Mouse (Mus musculus): ENCODE measurements around the gene Zfp296.
"Not testable (repeated sequence)": the region's sequence is repeated elsewhere in the genome, so short reads cannot be mapped to it uniquely, and the experiment has no call there.

Zfp296 gene

DNA sequence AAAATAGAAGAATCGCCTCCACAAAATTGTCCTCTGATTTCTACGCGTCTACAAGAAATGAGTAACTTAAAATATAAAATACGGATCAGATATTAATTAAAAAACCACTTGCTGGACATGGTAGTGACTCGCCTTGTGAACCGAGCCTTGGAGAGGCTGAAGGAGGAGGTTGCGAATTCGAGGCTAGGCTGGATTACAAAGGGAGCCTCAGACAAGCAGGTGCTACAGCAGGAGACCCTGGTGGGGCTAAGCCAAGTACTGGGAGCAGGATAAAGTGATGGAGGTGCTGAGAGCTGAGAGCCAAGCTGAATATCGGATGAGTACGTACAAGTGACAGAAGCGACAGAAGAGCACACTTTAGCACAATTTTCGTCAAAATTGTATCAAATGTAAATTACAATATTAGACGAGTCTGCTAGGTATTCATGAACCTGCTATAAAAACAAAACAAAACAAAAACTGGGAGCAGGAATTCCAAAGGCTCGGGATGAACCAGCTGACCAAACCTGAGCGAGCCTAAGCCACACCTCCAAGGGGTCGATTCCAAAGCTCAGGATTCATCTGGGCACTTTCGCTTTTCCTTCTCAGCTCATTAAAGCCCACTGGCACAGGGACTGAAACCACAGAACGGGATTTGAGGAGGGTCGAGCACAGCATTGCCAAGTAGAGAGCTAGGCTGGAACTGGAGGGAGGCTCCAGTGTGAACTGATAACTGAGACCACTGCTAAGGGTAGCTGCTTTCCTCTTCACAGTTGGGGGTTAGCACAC is 14.3 kb upstream of the Zfp296 start, which contains the start of gene Ppp1r37:
TSS of gene Ppp1r37 (minus strand) at position 434 of the 768 bp plus-strand sequence.
- DNase-seq, result peak in 1 of 2 experiments; percentile 61

GRCm38 (mm10) chr7:19563884-19564283 is 13.2 kb upstream of the Zfp296 start:
- no peak for DNase-seq

- no peak for DNase-seq
These were observed 12.6 kb upstream of the Zfp296 start for GRCm38 (mm10) chr7:19564455-19564854.

GRCm38 (mm10) chr7:19565803-19566202 is 11.3 kb upstream of the Zfp296 start:
- no peak for DNase-seq

GRCm38 (mm10) chr7:19567426-19567825 is 9.7 kb upstream of the Zfp296 start:
- peak; percentile 75 to 79 for DNase-seq

DNA sequence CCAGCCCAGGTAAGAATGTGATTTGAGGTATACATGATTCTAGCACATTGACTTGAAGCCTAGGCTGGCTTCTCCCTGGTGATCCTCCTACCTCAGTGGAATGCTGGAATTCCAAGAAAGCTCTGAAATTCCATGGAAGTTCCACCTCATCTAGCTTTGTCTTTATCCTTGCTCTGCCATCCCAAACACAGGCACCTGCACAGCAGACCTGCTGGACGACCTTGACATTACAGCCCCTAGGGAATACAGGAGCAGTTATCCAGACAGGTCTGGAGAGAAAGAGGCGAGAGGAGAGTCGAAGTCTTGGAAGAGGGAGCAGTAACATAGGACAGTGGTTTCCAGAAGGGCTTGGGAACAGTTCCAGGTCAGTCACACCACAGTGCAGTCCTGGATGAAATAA is 7.4 kb upstream of the Zfp296 start:
- no peak for DNase-seq

DNA sequence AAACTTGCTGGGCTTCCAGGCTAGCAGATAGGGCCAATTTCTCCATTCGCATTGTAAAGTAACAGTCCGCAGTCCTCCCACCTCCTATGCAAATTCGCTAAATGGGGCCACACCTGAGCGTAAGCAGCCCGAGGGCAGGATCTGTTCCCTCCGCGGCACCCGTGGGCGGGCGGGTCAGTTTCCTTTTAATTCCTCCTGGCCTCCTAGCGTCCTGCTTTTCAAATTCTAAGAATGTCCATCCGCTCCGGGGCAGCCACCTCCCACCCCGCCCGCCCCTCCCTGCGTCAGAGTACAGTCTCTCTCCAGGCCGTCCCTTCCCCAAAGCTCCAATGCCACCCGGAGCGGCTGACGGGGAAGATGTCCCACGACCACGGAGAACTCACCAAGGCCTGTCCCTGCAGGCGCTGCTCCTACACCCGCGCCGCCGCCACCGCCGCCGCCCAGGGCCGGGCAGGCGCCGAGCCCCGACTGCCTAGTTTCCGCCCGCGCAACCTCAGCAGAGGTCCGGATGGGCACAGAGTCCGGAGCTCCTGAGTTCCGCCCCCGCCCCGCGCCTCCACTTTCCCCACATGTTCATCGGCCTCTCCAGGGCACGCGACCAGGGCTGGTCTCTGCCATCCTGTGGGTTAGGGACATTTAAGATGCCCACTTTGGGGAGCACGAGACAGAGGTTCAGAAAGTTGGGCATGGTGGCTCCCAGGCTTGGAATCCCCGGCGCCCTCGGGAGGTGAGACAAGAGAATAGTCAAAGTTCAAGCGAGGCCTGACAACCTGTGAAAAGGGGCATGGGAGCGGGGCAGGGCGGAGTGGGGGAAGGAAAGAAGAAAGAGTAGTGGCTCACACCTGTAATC is 3.9 kb upstream of the Zfp296 start:
- peak; percentile 59 to 75 for DNase-seq

DNA sequence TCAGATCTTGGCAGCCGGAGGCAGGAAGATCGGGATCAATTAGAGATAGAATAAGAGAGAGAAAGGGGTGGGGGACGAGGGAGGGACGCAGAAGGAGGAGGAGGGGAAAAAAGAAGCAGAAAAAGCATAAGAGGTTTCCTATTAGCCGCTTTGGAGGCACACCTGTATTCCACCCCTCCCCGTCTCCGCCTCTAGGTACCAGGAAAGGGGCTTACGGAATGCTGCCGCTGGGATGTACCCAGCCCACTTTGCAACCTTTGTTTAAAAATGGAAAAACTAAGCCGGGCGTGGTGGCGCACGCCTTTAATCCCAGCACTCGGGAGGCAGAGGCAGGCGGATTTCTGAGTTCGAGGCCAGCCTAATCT is 3.3 kb upstream of the Zfp296 start:
- no peak for DNase-seq

DNA sequence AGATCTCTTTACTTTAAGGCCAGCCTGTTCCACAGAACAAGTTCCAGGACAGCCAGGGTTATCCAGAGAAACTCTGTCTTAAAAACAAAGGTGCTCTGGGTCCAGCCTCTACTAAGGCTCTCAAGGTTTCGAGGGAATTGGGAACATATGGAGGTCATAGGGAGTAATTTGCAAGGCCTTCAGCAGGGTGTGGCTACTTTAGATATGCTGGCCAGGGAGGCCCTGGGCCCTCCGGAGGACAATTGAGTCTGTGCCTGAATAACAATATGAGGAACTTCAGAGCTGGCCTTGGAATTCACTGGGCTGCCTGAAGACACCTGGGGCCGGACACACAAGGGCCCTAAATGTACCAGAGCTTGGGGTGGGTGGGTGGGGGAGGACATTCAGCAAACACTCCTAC is 1.5 kb upstream of the Zfp296 start:
- no peak for DNase-seq

DNA sequence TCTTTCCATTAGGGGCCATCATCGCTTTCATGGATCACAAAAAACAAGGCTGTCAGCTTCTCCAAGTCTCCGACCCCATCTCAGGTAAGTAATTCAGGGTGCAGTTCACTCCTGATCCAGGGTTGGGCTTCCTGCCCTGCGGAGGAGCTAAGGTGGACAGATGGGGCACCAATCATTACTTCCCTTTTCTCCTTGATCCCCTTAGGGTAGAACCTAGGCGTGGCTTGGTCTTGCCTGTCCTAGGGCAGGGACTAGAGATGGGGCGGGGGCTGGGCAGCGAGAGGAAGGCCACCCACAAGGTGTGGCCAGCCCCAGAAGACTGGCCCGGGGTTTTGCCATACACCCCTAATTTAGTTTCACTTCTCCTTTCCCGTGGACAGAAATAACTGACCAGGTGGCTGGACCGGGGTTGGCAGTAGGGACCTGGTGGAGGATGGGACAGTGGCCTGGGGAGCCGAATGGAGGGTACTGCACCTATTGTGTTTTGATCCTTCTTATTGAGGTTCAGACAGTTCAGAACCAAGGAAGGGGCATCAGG is 859 bp downstream of the Zfp296 start:
- DNase-seq, result no peak

DNA sequence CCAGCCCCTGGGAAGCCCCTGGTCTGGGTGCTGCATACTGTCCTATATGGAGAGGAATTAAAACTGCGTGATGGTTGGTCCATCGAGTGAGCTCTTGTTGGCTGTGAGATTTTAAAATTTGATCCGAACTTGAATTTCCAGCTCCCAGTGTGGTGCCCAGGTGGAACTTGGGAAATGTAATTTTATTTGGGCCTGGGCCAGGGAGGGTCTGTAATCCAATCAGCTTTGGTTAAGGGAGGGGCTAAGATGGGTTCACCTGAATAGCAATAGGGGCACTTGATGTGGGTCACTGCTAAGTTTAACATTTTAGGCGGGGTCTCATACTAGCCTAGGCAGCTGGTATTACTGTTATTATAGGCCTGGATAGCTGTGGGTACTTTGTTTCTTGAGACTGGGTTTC is 1.3 kb downstream of the Zfp296 start:
- DNase-seq, result no peak

DNA sequence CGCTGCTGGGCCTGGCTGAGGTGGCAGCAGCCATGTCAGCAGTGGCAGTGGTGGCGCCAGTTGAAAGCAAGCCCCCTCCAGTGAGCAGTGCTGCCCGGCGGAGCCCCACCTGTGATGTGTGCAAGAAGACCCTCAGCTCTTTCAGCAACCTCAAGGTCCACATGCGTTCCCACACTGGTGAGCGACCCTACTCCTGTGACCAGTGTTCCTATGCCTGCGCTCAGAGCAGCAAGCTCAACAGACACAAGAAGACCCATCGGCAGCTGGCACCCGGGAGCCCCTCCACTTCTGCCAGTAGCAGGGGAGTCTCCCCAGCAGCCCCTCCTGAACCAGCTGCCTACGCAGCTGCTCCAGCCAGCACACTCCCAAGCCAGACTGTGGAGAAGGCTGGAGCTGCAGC is 2.7 kb downstream of the Zfp296 start:
- no peak for DNase-seq

DNA sequence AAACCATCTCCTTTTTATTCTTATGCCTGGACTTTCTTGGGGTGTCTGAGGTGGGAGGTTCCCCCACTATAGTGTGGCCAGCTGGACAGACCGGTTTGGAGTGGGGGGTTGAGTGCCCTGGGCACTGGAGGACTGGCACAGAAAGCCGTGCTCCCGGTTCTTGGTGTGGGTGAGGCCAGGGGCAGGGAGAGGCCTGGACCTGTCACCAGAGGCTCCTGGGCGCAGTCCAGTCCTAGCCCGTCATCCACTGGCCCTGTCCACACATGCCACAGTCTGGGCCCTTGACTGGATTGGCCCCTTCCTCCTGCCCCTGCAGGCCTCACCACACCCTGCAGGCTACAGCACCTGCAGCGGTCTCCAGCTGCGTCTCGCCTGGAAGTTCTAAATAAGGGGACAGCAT is 3.5 kb downstream of the Zfp296 start:
- no peak for DNase-seq

DNA sequence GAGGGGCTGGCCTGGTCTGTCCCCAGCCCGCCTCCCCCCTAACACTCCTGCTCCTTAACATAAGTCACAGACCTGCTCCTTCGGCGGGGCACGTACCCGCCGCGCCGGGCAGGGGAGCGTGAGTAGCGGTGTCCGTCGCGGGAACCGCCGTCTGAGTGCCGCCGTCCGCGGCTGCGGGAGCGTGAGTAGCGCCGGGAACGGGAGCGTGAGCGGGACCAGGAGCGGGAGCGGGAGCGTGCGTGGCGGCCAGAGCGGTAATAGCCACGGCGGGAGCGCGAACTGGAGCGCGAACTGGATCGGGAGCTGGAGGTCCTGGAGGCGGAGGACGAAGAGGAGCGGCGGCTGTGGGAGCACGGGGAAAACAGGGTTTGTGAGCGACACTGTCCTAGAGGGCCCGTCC is 9.2 kb downstream of the Zfp296 start:
- no peak for DNase-seq

- peak in 1 of 2 experiments; percentile 65 for DNase-seq
These were observed 12.1 kb downstream of the Zfp296 start for GRCm38 (mm10) chr7:19589207-19589606.

DNA sequence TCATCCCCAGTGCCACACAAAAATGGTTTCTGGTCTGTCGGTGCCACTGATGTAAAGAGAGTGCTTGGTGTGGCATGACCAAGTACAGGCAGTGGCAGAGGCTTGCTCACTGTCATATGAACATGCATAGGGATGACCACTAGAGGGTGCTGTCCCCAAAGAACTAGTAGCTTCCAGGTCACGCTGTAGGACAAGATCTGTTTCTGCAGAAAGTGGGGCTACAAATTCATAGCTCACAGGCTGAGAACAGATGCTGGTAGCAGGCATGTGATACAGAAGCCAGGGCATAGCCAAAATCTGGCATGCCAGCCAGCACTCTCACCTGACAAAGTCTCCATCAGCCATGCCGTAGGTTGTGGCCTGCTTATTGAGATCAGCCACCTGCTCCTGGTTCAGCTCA is 12.8 kb downstream of the Zfp296 start:
- peak; percentile 63 to 75 for DNase-seq

DNA sequence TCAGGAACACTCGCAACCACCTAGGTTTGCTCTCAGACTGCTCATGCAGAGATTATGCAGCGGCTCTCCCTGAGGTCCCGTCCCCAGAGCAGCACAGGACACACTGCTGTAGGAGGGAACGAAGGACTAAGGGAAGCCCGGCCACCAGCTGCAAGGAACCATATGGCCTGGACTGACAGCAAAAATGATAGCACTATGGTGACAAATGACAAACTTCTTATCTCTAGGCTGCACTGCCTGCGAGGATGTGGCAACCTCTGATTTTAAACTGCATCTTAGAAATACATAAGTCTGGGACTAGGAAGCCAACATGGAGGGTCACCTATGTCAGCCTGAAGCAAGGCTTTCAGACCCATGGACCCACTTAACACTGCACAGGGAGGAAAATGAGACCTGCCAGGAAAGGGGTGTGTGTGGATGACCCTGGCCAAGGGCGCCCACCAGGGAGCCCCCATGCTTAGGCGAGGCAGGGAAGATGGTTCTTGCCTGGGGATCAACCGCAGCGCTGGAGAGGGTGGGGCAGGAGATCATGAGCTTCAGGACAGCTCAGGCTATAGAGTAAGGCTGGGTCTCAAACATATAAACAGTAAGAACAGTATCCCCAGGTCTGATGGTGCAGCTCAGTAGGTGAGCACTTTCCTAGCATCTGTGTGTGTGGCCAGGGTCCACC is 16.1 kb downstream of the Zfp296 start:
- no peak for DNase-seq

DNA sequence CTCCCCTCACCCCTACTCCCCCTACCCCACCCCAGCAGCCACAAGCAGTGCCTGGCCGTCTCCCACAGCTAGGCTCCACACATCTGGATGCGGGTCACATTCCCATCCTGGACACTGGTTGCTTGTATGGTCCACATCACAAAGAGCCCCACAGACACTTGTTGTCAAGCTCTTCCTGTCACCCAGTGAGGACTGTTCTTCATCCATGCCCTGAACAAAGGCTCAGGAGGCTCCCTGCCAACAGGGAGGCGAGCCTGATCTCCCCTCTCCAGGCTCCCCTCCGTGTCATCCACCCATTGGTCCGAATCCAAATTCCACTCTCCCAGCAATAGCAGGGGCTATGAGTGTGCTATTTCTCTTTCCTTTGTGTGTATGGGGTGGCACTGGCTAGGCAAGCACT is 23.5 kb downstream of the Zfp296 start:
- DNase-seq, result no peak

DNA sequence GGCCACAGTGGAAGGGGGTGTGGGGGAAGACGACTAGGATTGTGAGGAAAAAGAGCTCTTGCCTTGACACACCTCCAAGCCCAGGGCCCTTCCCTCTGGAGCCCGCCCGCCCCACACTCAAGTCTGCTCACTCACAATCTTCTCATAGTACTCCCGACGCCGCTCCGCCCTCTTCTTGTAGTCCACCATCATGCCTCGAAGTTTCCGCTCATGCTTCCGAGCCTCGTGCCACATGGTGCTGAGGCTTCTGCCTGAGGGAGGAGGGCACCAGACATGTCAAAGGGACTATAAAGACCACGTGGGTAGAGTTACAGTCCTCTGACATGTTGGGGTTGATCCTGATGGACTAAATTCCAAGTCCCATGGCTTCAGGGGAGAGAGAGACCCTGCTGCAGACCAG is 26.0 kb downstream of the Zfp296 start:
- DNase-seq, result no peak

- DNase-seq, result peak; percentile 97
These were observed 26.9 kb downstream of the Zfp296 start, which contains the start of gene Clasrp for GRCm38 (mm10) chr7:19603849-19604605. Gene Clasrp, minus strand, starts transcription at chr7:19604486.

DNA sequence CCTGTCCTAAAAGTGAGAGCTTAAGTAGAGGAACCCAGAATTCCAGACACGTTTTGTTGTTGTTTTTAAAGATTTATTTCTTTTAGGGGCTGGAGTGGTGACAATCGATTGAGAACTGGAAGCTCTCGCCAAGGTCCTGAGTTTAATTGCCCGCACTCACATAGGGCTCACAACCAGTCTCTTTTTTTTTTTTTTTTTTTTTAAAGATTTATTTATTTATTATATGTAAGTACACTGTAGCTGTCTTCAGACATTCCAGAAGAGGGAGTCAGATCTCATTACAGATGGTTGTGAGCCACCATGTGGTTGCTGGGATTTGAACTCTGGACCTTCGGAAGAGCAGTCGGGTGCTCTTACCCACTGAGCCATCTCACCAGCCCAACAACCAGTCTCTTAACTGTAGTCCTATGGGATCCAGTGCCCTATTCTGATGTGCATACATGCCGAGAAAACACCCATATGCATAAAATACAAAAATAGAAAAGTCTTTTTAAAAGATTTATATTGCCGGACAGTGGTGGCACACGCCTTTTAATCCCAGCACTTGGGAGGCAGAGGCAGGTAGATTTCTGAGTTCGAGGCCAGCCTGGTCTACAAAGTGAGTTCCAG is 27.6 kb downstream of the Zfp296 start:
- not testable (repeated sequence) for DNase-seq

DNA sequence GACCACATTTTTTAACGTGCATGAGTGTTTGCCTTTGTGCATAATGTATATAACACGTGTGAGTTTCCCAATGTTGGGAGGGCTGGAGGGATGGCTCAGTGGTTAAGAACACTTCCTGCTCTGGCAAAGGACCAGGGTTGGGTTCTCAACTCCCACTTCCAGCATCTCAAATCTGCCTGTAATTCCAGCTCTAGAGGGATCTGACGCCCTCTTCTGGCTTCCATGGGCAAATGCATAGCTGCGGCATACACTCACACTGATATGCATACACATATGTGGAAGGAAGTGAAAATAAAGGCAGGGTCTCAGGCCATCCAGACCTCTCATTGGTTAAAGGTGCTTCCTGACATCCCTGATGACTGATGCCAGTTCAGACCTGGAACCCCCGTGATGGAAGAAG is 30.2 kb downstream of the Zfp296 start:
- no peak for DNase-seq
